Mouse (Mus musculus) heart, postnatal 14 days (tissue): Measurements from ENCODE around the gene Mettl16. TPM values are rescaled to one million over a fixed set of nuclear protein-coding genes. Genes with fewer than 3 reads are reported as not detected.

Experiments used
- DNase-seq, 2 experiments: peaks; one replicate each; pipeline ENCODE4 v3.0.0; 2021 to 2022
- intact Hi-C: fragments of 180-260 bp; cut with DNase I; formaldehyde crosslinking; loops from one replicate; pipeline ENCODE4 v1.15.1; 2025
- total RNA-seq, 2 experiments: library from RNA; stranded (reverse); gene quantifications; 2 replicates each; pipeline ENCODE4 v1.2.3; 2021

The Mettl16 gene
- total RNA-seq, 2 experiments from 2014 or later = 11.2 to 14.2 TPM

- no peak for DNase-seq
These were observed 70.7 kb downstream of the Mettl16 start for GRCm38 (mm10) chr11:74841366-74841765.

GRCm38 (mm10) chr11:74842045-74842444 is 71.4 kb downstream of the Mettl16 start:
- intact Hi-C loops = loop anchor here (10.0 kb wide), 1 partner anchor 207 kb away; no protein-coding TSS in a partner anchor
- no peak for DNase-seq

More at GRCm38 (mm10) chr11:74841366-74841765, 70.7 kb downstream of the Mettl16 start:
- intact Hi-C loops = loop anchor here (10.0 kb wide), 1 partner anchor 207 kb away; no protein-coding TSS in a partner anchor

- no peak for DNase-seq
- intact Hi-C loops = loop anchor here (10.0 kb wide), 1 partner anchor 208 kb away; no protein-coding TSS in a partner anchor
These were observed 72.2 kb downstream of the Mettl16 start for GRCm38 (mm10) chr11:74842656-74843434.

GRCm38 (mm10) chr11:74843435-74843714 is 72.7 kb downstream of the Mettl16 start:
- DNase-seq = peak; percentile 50 to 52
- intact Hi-C loops = loop anchor here (10.0 kb wide), 1 partner anchor 209 kb away; no protein-coding TSS in a partner anchor

GRCm38 (mm10) chr11:74843761-74844160 is 73.1 kb downstream of the Mettl16 start:
- intact Hi-C loops = loop anchor here (10.0 kb wide), 1 partner anchor 209 kb away; no protein-coding TSS in a partner anchor

GRCm38 (mm10) chr11:74845784-74846183 is 75.2 kb downstream of the Mettl16 start:
- DNase-seq = no peak
- intact Hi-C loops = loop anchor here (10.0 kb wide), 1 partner anchor 211 kb away; no protein-coding TSS in a partner anchor

More at GRCm38 (mm10) chr11:74843761-74844160, 73.1 kb downstream of the Mettl16 start:
- no peak for DNase-seq

- peak; percentile 74 to 87 for DNase-seq
- intact Hi-C loops = loop anchor here (1.0 to 10.0 kb wide), 2 partner anchors 27 to 213 kb away; no protein-coding TSS in a partner anchor
These were observed 77.4 kb downstream of the Mettl16 start for GRCm38 (mm10) chr11:74847919-74848521.

GRCm38 (mm10) chr11:74850998-74851661 is 80.5 kb downstream of the Mettl16 start:
- intact Hi-C loops = no loop called here
- DNase-seq = no peak

- no peak for DNase-seq
- intact Hi-C loops = no loop called here
These were observed 87.1 kb downstream of the Mettl16 start for GRCm38 (mm10) chr11:74857756-74858155.

- no peak for DNase-seq
- intact Hi-C loops = loop anchor here (10.0 kb wide), 1 partner anchor 303 kb away; the partner anchor contains the start of gene Hic1
These were observed 91.5 kb downstream of the Mettl16 start for GRCm38 (mm10) chr11:74862129-74862528.

- intact Hi-C loops = loop anchor here (10.0 kb wide), 1 partner anchor 301 kb away; the partner anchor contains the start of gene Hic1
- peak; percentile 39 to 52 for DNase-seq
These were observed 92.8 kb downstream of the Mettl16 start for GRCm38 (mm10) chr11:74863471-74863870.

GRCm38 (mm10) chr11:74864421-74864820 is 93.8 kb downstream of the Mettl16 start:
- intact Hi-C loops = loop anchor here (10.0 kb wide), 1 partner anchor 300 kb away; the partner anchor contains the start of gene Hic1
- no peak for DNase-seq

- DNase-seq = no peak
- intact Hi-C loops = loop anchor here (10.0 kb wide), 1 partner anchor 300 kb away; the partner anchor contains the start of gene Hic1
These were observed 94.6 kb downstream of the Mettl16 start for GRCm38 (mm10) chr11:74865252-74865651.

GRCm38 (mm10) chr11:74866640-74867039 is 96.0 kb downstream of the Mettl16 start:
- DNase-seq = peak; percentile 83 to 84
- intact Hi-C loops = loop anchor here (10.0 kb wide), 1 partner anchor 298 kb away; the partner anchor contains the start of gene Hic1

- intact Hi-C loops = loop anchor here (10.0 kb wide), 1 partner anchor 298 kb away; the partner anchor contains the start of gene Hic1
- peak; percentile 72 to 86 for DNase-seq
These were observed 96.6 kb downstream of the Mettl16 start for GRCm38 (mm10) chr11:74867181-74867580.

- DNase-seq = no peak
- intact Hi-C loops = loop anchor here (10.0 kb wide), 1 partner anchor 297 kb away; the partner anchor contains the start of gene Hic1
These were observed 97.6 kb downstream of the Mettl16 start for GRCm38 (mm10) chr11:74868046-74868760.

- DNase-seq = no peak
- intact Hi-C loops = loop anchor here (10.0 kb wide), 1 partner anchor 295 kb away; the partner anchor contains the start of gene Hic1
These were observed 99.0 kb downstream of the Mettl16 start for GRCm38 (mm10) chr11:74869603-74870002.

GRCm38 (mm10) chr11:74870544-74870943 is 99.9 kb downstream of the Mettl16 start:
- DNase-seq = no peak
- intact Hi-C loops = no loop called here

- peak in 1 of 2 experiments; percentile 35 for DNase-seq
- intact Hi-C loops = no loop called here
These were observed 100.5 kb downstream of the Mettl16 start for GRCm38 (mm10) chr11:74870991-74871622.
